Mouse (Mus musculus) limb, embryonic 10.5 days (tissue): Measurements from ENCODE around the gene Kmt2d. TPM values are rescaled to one million over a fixed set of nuclear protein-coding genes. Genes with fewer than 3 reads are reported as not detected.
A peak's percentile ranks its signal among the peaks of the same experiment; 100 is the strongest.

Experiments
- DNase-seq: peaks from one replicate; pipeline ENCODE4 v3.0.0-alpha.2; 2017; ENCODE audit warnings: low spot score
- H3K27ac ChIP-seq: fragments of 300-500 bp; sonication (generic); 2 replicates; pipeline ENCODE4 v1.5.1; 2016; ENCODE audit warnings: mild to moderate bottlenecking
- H3K27me3 ChIP-seq: fragments of 300-500 bp; sonication (generic); 2 replicates; pipeline ENCODE4 v1.6.1; 2016; ENCODE audit warnings: low read depth, mild to moderate bottlenecking; ENCODE audit not compliant: poor library complexity, severe bottlenecking
- H3K36me3 ChIP-seq: fragments of 300-500 bp; sonication (generic); 2 replicates; pipeline ENCODE4 v1.6.1; 2016; ENCODE audit warnings: mild to moderate bottlenecking, moderate library complexity
- H3K4me1 ChIP-seq: fragments of 300-500 bp; sonication (generic); 2 replicates; pipeline ENCODE4 v1.6.1; 2016
- H3K4me3 ChIP-seq: fragments of 300-500 bp; sonication (generic); 2 replicates; pipeline ENCODE4 v1.5.1; 2016; ENCODE audit warnings: mild to moderate bottlenecking, moderate library complexity
- H3K9me3 ChIP-seq: fragments of 300-500 bp; sonication (generic); replicated peaks from 2 replicates; pipeline ENCODE4 v1.6.1; 2016; ENCODE audit warnings: mild to moderate bottlenecking
- WGBS: fragments of 180-500 bp; shearing (Covaris S2); methylation state at CpG from one replicate; pipeline ENCODE4 v1.1.7; 2016; 5-methylcytosine and 5-hydroxymethylcytosine counted together
- polyA plus RNA-seq: library from polyadenylated mRNA; unstranded; fragments of >200 nt; fragmentation: Nextera tagmentation; extraction: Ambion mirVana; gene quantifications from 2 replicates; pipeline ENCODE4 v1.2.1, GENCODE M21; 2016

Kmt2d gene
- polyA plus RNA-seq, 1 experiment from 2014 or later, result 13.6 TPM

- WGBS, result 87% methylated on average over 21 of the region's 21 CpGs
- Histone ChIP-seq H3K9me3 (no peaks in the 10 kb centered on the region), H3K27me3 (no peaks in the 10 kb centered on the region), H3K36me3 (peaks cover 100% of the 10 kb centered on the region), H3K4me1 (no peaks in the 10 kb centered on the region), H3K27ac (no peak overlapping the region), H3K4me3 (no peak overlapping the region)
- no peak for DNase-seq
Measured at GRCm38 (mm10) chr15:98861701-98862410, 9.1 kb downstream of the Kmt2d start.

GRCm38 (mm10) chr15:98860921-98861320 lies 10.1 kb downstream of the Kmt2d start:
- no peak overlapping the region for H3K4me3 ChIP-seq

GRCm38 (mm10) chr15:98859319-98860043 lies 11.5 kb downstream of the Kmt2d start:
- 90% methylated on average over 9 of the region's 9 CpGs for WGBS
- DNase-seq, result no peak

More at GRCm38 (mm10) chr15:98860921-98861320, 10.1 kb downstream of the Kmt2d start:
- Histone ChIP-seq H3K36me3 (peaks cover 100% of the 10 kb centered on the region), H3K27me3 (no peaks in the 10 kb centered on the region), H3K27ac (no peak overlapping the region), H3K4me1 (no peaks in the 10 kb centered on the region), H3K9me3 (no peaks in the 10 kb centered on the region)
- 94% methylated on average over 18 of the region's 18 CpGs for WGBS
- DNase-seq, result no peak

GRCm38 (mm10) chr15:98854214-98854613 lies 16.8 kb downstream of the Kmt2d start:
- Histone ChIP-seq H3K27ac (no peak overlapping the region), H3K27me3 (no peaks in the 10 kb centered on the region), H3K4me3 (no peak overlapping the region), H3K36me3 (peaks cover 100% of the 10 kb centered on the region), H3K4me1 (no peaks in the 10 kb centered on the region), H3K9me3 (no peaks in the 10 kb centered on the region)
- WGBS, result 93% methylated on average over 16 of the region's 16 CpGs
- no peak for DNase-seq

More at GRCm38 (mm10) chr15:98859319-98860043, 11.5 kb downstream of the Kmt2d start:
- Histone ChIP-seq H3K36me3 (peaks cover 100% of the 10 kb centered on the region), H3K4me3 (no peak overlapping the region), H3K27ac (no peak overlapping the region), H3K9me3 (no peaks in the 10 kb centered on the region), H3K4me1 (no peaks in the 10 kb centered on the region), H3K27me3 (no peaks in the 10 kb centered on the region)

GRCm38 (mm10) chr15:98853161-98853937 lies 17.7 kb downstream of the Kmt2d start:
- no peaks in the 10 kb centered on the region for H3K27me3 ChIP-seq
- H3K36me3 ChIP-seq, result peaks cover 100% of the 10 kb centered on the region
- DNase-seq, result no peak
- no peak overlapping the region for H3K27ac ChIP-seq
- no peaks in the 10 kb centered on the region for H3K4me1 ChIP-seq
- 95% methylated on average over 28 of the region's 28 CpGs for WGBS
- H3K9me3 ChIP-seq, result no peaks in the 10 kb centered on the region
- H3K4me3 ChIP-seq, result no peak overlapping the region

- H3K9me3 ChIP-seq, result no peaks in the 10 kb centered on the region
- peaks cover 100% of the 10 kb centered on the region for H3K36me3 ChIP-seq
- H3K27me3 ChIP-seq, result no peaks in the 10 kb centered on the region
- no peaks in the 10 kb centered on the region for H3K4me1 ChIP-seq
- 90% methylated on average over 9 of the region's 9 CpGs for WGBS
- H3K27ac ChIP-seq, result no peak overlapping the region
- H3K4me3 ChIP-seq, result no peak overlapping the region
- DNase-seq, result no peak
Measured at GRCm38 (mm10) chr15:98852733-98853132, 18.3 kb downstream of the Kmt2d start.

- DNase-seq, result no peak
- Histone ChIP-seq H3K9me3 (no peaks in the 10 kb centered on the region), H3K36me3 (peaks cover 100% of the 10 kb centered on the region), H3K4me3 (no peak overlapping the region), H3K27ac (no peak overlapping the region), H3K4me1 (no peaks in the 10 kb centered on the region), H3K27me3 (no peaks in the 10 kb centered on the region)
- 97% methylated on average over 9 of the region's 9 CpGs for WGBS
Measured at GRCm38 (mm10) chr15:98852071-98852470, 18.9 kb downstream of the Kmt2d start.

GRCm38 (mm10) chr15:98851229-98851818 lies 19.7 kb downstream of the Kmt2d start:
- peaks cover 100% of the 10 kb centered on the region for H3K36me3 ChIP-seq
- no peaks in the 10 kb centered on the region for H3K9me3 ChIP-seq
- H3K4me1 ChIP-seq, result no peaks in the 10 kb centered on the region
- no peak for DNase-seq
- no peaks in the 10 kb centered on the region for H3K27me3 ChIP-seq
- whole genome bisulfite sequencing, result 94% methylated on average over 21 of the region's 21 CpGs
- no peak overlapping the region for H3K4me3 ChIP-seq
- H3K27ac ChIP-seq, result no peak overlapping the region

GRCm38 (mm10) chr15:98850668-98851067 lies 20.3 kb downstream of the Kmt2d start:
- H3K4me3 ChIP-seq, result no peak overlapping the region
- H3K27ac ChIP-seq, result no peak overlapping the region
- no peaks in the 10 kb centered on the region for H3K9me3 ChIP-seq
- H3K4me1 ChIP-seq, result no peaks in the 10 kb centered on the region
- no peak for DNase-seq
- H3K27me3 ChIP-seq, result no peaks in the 10 kb centered on the region
- WGBS, result 96% methylated on average over 14 of the region's 14 CpGs
- peaks cover 100% of the 10 kb centered on the region for H3K36me3 ChIP-seq

GRCm38 (mm10) chr15:98849956-98850600 lies 20.9 kb downstream of the Kmt2d start:
- no peaks in the 10 kb centered on the region for H3K9me3 ChIP-seq
- no peaks in the 10 kb centered on the region for H3K27me3 ChIP-seq
- DNase-seq, result no peak
- WGBS, result 91% methylated on average over 16 of the region's 16 CpGs
- H3K27ac ChIP-seq, result no peak overlapping the region
- peaks cover 100% of the 10 kb centered on the region for H3K36me3 ChIP-seq
- no peak overlapping the region; the same call in 1 of the 2 replicates for H3K4me3 ChIP-seq
- no peaks in the 10 kb centered on the region for H3K4me1 ChIP-seq

GRCm38 (mm10) chr15:98849165-98849564 lies 21.8 kb downstream of the Kmt2d start:
- Histone ChIP-seq H3K27ac (no peak overlapping the region), H3K4me1 (no peaks in the 10 kb centered on the region), H3K9me3 (no peaks in the 10 kb centered on the region), H3K27me3 (no peaks in the 10 kb centered on the region), H3K36me3 (peaks cover 100% of the 10 kb centered on the region), H3K4me3 (peak overlapping the region; percentile 2; the same call in 1 of the 2 replicates)
- no peak for DNase-seq
- WGBS, result 98% methylated on average over 11 of the region's 11 CpGs

- 88% methylated on average over 8 of the region's 8 CpGs for WGBS
- no peak for DNase-seq
- no peak overlapping the region for H3K4me3 ChIP-seq
- no peaks in the 10 kb centered on the region for H3K4me1 ChIP-seq
- peaks cover 100% of the 10 kb centered on the region for H3K36me3 ChIP-seq
- no peak overlapping the region for H3K27ac ChIP-seq
- no peaks in the 10 kb centered on the region for H3K27me3 ChIP-seq
- no peaks in the 10 kb centered on the region for H3K9me3 ChIP-seq
Measured at GRCm38 (mm10) chr15:98846140-98846539, 24.9 kb downstream of the Kmt2d start.
